Mouse (Mus musculus) megakaryocyte, embryonic 14.5 days (primary cell): Measurements from ENCODE around the gene Cacna1e.

ENCODE experiments used
- FLI1 ChIP-seq: IDR thresholded peaks from 2 replicates; pipeline ENCODE4 v1.6.1; 2012; ENCODE audit warnings: low read length, inconsistent platforms, mixed read lengths
- GATA1 ChIP-seq: IDR thresholded peaks from 3 replicates; pipeline ENCODE4 v1.6.1; 2012; ENCODE audit warnings: mixed read lengths, low read length, inconsistent platforms, borderline replicate concordance

DNA sequence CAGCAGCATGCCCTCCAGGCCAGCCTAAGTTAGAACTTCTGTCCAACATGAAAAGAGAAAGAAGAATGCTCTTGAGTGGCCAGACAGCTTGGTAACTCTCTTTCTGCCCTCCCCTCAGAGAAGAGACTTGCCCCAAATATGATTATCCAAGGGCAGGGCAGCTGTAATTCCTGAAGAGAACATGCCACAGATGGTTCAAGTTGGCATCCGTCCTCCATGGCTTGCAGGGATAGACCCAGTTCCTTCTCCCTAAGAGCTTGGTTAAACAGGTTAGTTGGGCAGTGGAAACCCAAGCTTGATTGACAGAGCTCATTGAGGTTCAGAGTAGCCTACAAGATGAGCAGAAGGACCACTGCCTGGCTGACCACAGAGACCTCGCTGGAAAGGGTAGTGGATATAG lies 85.5 kb downstream of the Cacna1e start:
- no peak for TF ChIP-seq GATA1
- no peak for TF ChIP-seq FLI1
